Mouse (Mus musculus) lung, postnatal 0 days (tissue): ENCODE results near the gene Dmbt1.

Experiments
- CTCF ChIP-seq: IDR thresholded peaks from 2 replicates; pipeline ENCODE4 v1.5.1; 2016; ENCODE audit warnings: antibody characterized with exemption, mild to moderate bottlenecking
- EP300 ChIP-seq: IDR thresholded peaks from 2 replicates; pipeline ENCODE4 v1.6.1; 2016; ENCODE audit warnings: antibody characterized with exemption, mild to moderate bottlenecking, control low read depth

DNA sequence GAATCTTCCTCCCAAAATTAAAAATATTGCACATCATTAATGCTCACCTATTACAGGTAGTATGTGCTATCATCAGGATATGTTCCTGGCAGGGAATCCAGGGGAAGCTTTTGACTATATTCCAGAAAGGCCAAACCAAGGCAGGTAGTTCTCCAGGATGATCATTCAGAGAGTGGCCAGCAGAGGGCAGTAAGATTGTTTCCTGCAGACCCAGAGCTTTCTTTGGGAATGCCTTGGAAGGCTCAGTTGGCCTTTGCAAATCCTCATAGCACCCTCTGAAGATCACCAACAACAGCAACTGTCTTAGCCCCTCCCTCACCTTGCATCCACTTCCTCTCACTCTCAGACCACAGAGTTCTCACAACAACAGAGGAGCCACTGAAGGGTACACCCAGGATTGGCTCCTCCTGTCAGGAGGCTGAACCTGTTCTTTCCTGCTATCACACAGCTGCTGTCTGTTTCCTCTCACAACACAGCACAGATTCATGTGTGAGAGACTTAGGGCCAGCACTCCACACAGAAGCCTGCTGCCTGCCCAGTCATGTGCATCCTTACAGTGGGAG is 23.0 kb downstream of the Dmbt1 start:
- TF ChIP-seq CTCF (peak; percentile 65), EP300 (no peak)
